Mouse (Mus musculus): ENCODE results near the gene Thra.
A peak's percentile ranks its signal among the peaks of the same experiment; 100 is the strongest.
"Not testable (repeated sequence)": the region's sequence is repeated elsewhere in the genome, so short reads cannot be mapped to it uniquely, and the experiment has no call there.

The Thra gene

GRCm38 (mm10) chr11:98717904-98718303, 22.5 kb upstream of the Thra start:
- DNase-seq (ENCODE audit: low spot score in 2 of 2) = peak; percentile 62 to 87

- no peak for DNase-seq (ENCODE audit: low spot score in 2 of 2)
Observed at GRCm38 (mm10) chr11:98720756-98721155, 19.7 kb upstream of the Thra start.

- DNase-seq (ENCODE audit: low spot score in 2 of 2) = peak in 1 of 2 experiments; percentile 38
Observed at GRCm38 (mm10) chr11:98721458-98722226, 18.8 kb upstream of the Thra start.

- no peak for DNase-seq (ENCODE audit: low spot score in 2 of 2)
Observed at GRCm38 (mm10) chr11:98723098-98723497, 17.3 kb upstream of the Thra start.

DNA sequence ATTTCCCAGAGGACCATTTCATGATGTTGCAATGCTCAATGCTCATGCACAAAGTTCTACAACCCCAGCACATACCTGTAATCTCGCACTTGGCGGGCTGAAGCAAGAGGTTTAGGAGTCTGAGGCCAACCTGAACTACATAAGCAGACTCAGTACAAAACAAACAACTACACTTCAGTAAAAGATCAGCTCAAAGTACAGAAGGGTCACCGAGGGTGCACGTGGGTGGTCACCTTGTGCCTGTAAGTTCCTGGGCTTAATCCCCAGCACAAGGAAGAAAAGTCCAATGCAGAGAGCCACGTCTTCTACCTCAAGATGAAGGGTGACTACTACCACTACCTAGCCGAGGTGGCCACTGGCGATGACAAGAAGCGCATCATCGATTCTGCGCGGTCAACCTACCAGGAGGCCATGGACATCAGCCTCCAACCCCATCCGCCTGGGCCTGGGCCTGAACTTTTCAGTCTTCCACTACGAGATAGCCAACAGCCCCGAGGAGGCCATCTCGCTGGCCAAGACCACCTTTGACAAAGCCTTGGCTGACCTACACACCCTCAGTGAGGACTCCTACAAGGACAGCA, 14.4 kb upstream of the Thra start:
- DNase-seq (ENCODE audit: low spot score in 2 of 2) = no peak

DNA sequence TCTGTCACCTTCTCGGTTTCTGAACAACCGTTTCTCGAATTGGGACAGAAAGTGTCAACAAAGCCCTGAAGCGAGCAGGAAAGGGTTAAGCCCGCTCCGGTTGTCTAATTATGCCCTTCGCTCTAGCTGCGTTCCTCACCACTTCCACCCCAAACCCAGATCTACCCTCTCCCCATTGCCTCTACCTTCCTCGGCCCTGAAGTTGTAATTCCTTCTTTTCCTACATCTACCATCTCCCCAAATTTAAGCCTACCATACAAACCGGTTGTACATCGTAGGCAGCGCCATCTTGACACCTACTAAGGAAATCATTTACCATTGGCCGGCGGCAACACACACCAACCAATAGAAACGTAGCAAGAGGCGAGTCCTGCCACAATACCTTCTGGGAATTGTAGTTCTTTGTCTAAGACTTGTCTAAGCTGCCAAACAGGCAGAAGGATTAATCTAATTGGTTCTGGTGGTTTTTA, 11.3 kb upstream of the Thra start, which contains the start of gene Med24:
Gene Med24 (minus strand): TSS at position 317 of the 470 bp plus-strand sequence.
- DNase-seq (ENCODE audit: low spot score in 2 of 2) = peak in 1 of 2 experiments; percentile 77

- DNase-seq (ENCODE audit: low spot score in 2 of 2) = no peak
Observed at GRCm38 (mm10) chr11:98730727-98731126, 9.7 kb upstream of the Thra start.

- DNase-seq (ENCODE audit: low spot score in 2 of 2) = peak in 1 of 2 experiments; percentile 69
Observed at GRCm38 (mm10) chr11:98731134-98731533, 9.3 kb upstream of the Thra start.

DNA sequence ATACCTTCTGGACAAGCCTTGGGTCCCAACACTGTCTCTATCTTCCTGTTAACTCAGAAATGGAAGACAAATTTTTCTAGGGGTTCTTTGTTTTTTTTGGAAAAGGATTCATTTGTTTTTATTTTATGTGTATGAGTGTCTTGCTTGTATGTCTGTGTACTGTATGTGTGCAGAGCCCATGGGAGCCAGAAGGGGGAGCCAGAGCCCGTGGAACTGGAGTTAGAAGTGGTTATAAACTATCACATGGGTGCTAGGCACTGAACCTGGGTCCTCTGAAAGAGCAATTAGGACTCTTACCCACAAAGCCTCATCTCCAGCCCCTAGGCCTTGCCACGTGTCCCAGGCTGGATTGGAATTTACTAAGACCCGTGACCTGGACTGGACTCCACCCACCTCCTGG, 6.4 kb upstream of the Thra start:
- no peak for DNase-seq (ENCODE audit: low spot score in 2 of 2)

DNA sequence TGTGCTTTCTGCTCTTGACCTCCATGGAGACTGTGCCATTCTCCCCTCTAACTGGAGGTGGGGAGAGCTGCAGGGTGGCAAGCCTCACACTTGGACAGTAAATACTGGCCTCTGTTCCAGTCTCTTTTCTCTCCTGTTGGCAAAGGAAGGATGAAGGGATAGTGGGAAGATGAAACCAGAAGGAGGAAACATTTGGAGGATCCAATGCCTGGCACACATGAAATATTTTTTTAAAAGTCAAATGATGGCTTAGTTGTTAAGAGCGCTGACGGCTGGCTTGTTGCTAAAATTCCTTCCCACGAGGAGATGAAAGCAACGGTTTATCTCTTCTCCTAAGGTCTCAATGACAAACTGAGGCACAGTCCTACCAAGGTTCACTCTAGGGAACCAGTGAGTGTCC, 5.3 kb upstream of the Thra start:
- no peak for DNase-seq (ENCODE audit: low spot score in 2 of 2)

DNA sequence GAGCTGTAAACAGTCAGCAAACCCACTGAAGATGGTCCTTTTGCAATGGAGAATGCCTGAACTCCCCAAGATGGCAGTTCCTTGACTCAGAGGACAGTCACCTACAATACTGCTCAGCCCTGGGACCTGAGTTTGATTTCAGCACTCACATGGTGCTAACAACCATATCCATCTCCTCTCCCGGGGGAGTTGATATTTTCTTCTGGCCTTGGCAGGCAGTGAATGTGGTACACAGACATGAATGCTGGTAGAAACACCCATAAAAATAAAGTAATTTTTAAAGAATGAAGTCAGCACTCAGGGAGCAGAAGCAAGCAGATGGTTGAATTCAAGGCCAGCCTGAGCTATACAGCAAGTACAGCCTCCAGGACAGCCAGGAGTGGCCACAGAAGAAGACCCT, 4.3 kb upstream of the Thra start:
- no peak for DNase-seq (ENCODE audit: low spot score in 2 of 2)

DNA sequence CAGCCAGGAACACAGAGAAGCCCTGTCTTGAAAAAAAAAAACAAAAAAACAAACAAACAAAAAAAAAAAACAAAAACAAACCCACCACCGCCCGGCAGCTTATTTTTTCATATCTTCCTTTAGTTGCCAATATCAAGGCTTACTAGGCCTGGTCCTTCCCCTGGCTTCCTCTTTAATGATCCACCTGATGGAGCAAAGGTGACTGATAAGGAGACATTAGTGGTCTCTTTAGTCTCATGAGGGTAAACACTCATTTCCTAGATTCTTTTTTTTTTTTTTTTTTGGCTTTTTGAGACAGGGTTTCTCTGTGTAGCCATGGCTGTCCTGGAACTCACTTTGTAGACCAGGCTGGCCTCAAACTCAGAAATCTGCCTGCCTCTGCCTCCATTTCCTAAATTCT, 3.2 kb upstream of the Thra start:
- not testable (repeated sequence) for DNase-seq (ENCODE audit: low spot score in 2 of 2)

GRCm38 (mm10) chr11:98738428-98738911, 2.0 kb upstream of the Thra start:
- DNase-seq (ENCODE audit: low spot score in 2 of 2) = no peak

DNA sequence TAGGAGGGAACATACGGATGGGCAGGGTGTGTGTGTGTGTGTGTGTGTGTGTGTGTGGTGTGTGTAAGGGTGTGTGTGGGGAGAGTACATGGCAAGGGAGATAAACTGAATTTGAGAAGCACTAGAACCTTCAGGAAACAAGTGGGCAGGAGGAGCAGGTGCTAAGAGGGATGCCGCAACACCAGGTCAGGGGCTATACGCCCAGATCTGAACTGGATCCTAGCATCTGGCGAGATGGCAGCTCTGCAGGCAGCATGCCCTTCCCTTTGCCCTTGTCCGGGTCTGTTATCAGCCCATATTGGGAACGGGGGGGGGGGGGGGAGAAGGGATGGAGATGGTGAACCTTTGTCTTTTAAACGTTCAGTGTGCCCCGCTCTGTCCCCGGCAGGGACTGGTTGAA, 1.5 kb upstream of the Thra start:
- no peak for DNase-seq (ENCODE audit: low spot score in 2 of 2)

- no peak for DNase-seq (ENCODE audit: low spot score in 2 of 2)
Observed at GRCm38 (mm10) chr11:98740026-98740392, 429 bp upstream of the Thra start.

- DNase-seq (ENCODE audit: low spot score in 2 of 2) = no peak
Observed at GRCm38 (mm10) chr11:98741051-98741620, 698 bp downstream of the Thra start.

- peak; percentile 65 to 82 for DNase-seq (ENCODE audit: low spot score in 2 of 2)
Observed at GRCm38 (mm10) chr11:98741622-98742396, 1.4 kb downstream of the Thra start.

GRCm38 (mm10) chr11:98742397-98743291, 2.2 kb downstream of the Thra start:
- DNase-seq (ENCODE audit: low spot score in 2 of 2) = no peak

GRCm38 (mm10) chr11:98743655-98744345, 3.4 kb downstream of the Thra start:
- DNase-seq (ENCODE audit: low spot score in 2 of 2) = peak in 1 of 2 experiments; percentile 54

DNA sequence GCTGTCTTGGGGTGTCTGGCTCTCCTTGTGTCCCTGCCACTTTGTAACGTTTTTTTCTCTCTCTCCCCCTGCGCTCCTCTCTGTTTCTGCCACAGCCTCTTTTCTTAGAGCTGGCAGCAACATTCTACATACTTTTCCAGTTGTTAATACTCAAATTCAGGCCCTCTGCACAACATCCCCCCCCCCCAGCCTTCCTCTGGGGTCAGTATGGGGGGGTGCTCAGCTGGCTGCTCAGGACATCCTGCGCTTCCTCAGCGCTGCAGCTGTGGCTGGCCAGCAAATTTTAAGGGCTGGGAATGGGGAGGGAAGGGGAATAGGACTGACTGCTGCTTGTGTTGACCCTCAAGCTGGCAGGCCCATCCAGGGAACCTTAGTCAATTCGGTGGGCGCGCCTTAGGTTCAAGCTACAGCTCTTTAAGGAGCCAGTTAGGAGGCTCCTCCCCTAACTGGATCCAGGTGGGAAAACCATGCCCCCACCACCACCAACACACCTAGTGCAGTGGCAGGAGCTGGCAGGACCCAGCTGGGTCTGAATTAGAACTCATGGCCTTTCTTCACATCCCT, 4.1 kb downstream of the Thra start:
- no peak for DNase-seq (ENCODE audit: low spot score in 2 of 2)
